13 mouse cellular contexts compared by ENCODE assay signal in genomic region chr4:9116955-9117647, GRCm38 (mm10).
DNase-seq lines count a peak whose midpoint lies in the region; ATAC-seq lines count a peak whose summit lies in the region.
"Had no signal": no experiment of that assay in that cellular context is flagged by ENCODE, and none has a peak within 500 bp of the region (broad histone marks: within the 10 kb centered on the region; RNA-seq: fewer than 3 reads in every experiment).

No protein-coding gene starts in this region.

- H3K36me3 ChIP-seq in hindbrain, embryonic 10.5 days = no peaks in the 10 kb centered on the region
- no peaks in the 10 kb centered on the region for H3K36me3 ChIP-seq in hindbrain, embryonic 11.5 days (ENCODE audit: control insufficient read depth, insufficient read depth, low read length)
- H3K36me3 ChIP-seq in midbrain, embryonic 13.5 days = no peaks in the 10 kb centered on the region
- H3K36me3 ChIP-seq: hindbrain, embryonic 12.5 days; kidney, embryonic 15.5 days had no signal

- peaks cover 30% of the 10 kb centered on the region for H3K4me1 ChIP-seq in hindbrain, embryonic 10.5 days (replicated peaks)
- peaks cover 2% of the 10 kb centered on the region; the same call in 1 of the 2 replicates for H3K4me1 ChIP-seq in hindbrain, embryonic 11.5 days (replicated peaks; ENCODE audit: control insufficient read depth, insufficient read depth, low read length)
- H3K4me1 ChIP-seq in midbrain, embryonic 13.5 days (replicated peaks) = peaks cover 17% of the 10 kb centered on the region
- H3K4me1 ChIP-seq: kidney, embryonic 15.5 days had no signal

- DNase-seq in hindbrain, embryonic 10.5 days (ENCODE audit: low spot score) = peak; percentile 38
- DNase-seq in hindbrain, embryonic 11.5 days (ENCODE audit: low spot score) = no peak
- peak; percentile 71 for DNase-seq in embryo, embryonic 10.5 days (ENCODE audit: low spot score)
- DNase-seq in liver = peak; percentile 45
- DNase-seq in adrenal gland, adult (ENCODE audit: inconsistent age in 2 of 2, low spot score in 1 of 2) = no peak
- DNase-seq in Muller cell, postnatal 12 days (ENCODE audit: inconsistent ontology term) = no peak
- DNase-seq: adrenal gland, adult 2 months; cerebellum, adult 18-20 months; gastrocnemius, postnatal 14 days had no signal

- 53% methylated on average over 4 of the region's 4 CpGs for WGBS in hindbrain, embryonic 10.5 days
- WGBS in hindbrain, embryonic 11.5 days = 56% methylated on average over 4 of the region's 4 CpGs
- WGBS in midbrain, embryonic 13.5 days = 30% methylated on average over 4 of the region's 4 CpGs

- ATAC-seq in hindbrain, embryonic 11.5 days (ENCODE audit: low FRiP score) = no peak
- peak; percentile 72 for ATAC-seq in midbrain, embryonic 13.5 days

- H3K9ac ChIP-seq in hindbrain, embryonic 11.5 days (ENCODE audit: low read depth, low read length) = no peak overlapping the region
- H3K9ac ChIP-seq in midbrain, embryonic 13.5 days (replicated peaks) = no peak overlapping the region
- H3K9ac ChIP-seq: hindbrain, embryonic 12.5 days; kidney, embryonic 15.5 days; liver, embryonic 14.5 days had no signal

- no peaks in the 10 kb centered on the region for H3K27me3 ChIP-seq in hindbrain, embryonic 10.5 days (ENCODE audit: insufficient read depth, poor library complexity, severe bottlenecking)
- H3K27me3 ChIP-seq in hindbrain, embryonic 11.5 days (ENCODE audit: control insufficient read depth, insufficient read depth, low read length) = no peaks in the 10 kb centered on the region
- no peaks in the 10 kb centered on the region for H3K27me3 ChIP-seq in midbrain, embryonic 13.5 days
- H3K27me3 ChIP-seq: hindbrain, embryonic 12.5 days; kidney, embryonic 15.5 days had no signal

- H3K4me2 ChIP-seq in hindbrain, embryonic 11.5 days (replicated peaks; ENCODE audit: low read depth, low read length) = no peak overlapping the region
- no peak overlapping the region for H3K4me2 ChIP-seq in midbrain, embryonic 13.5 days (replicated peaks)
- H3K4me2 ChIP-seq: hindbrain, embryonic 12.5 days; kidney, embryonic 15.5 days had no signal

- no peak overlapping the region for H3K4me3 ChIP-seq in hindbrain, embryonic 10.5 days
- H3K4me3 ChIP-seq in hindbrain, embryonic 11.5 days (ENCODE audit: low read depth, low read length) = no peak overlapping the region
- H3K4me3 ChIP-seq in midbrain, embryonic 13.5 days (replicated peaks) = no peak overlapping the region
- H3K4me3 ChIP-seq: hindbrain, embryonic 12.5 days; kidney, embryonic 15.5 days had no signal

- H3K27ac ChIP-seq in hindbrain, embryonic 10.5 days = peak overlapping the region; percentile 66
- H3K27ac ChIP-seq in hindbrain, embryonic 11.5 days (ENCODE audit: low read depth, low read length) = no peak overlapping the region
- H3K27ac ChIP-seq in midbrain, embryonic 13.5 days = no peak overlapping the region
- H3K27ac ChIP-seq: hindbrain, embryonic 12.5 days; kidney, embryonic 15.5 days; liver, embryonic 14.5 days had no signal

- H3K9me3 ChIP-seq in hindbrain, embryonic 10.5 days = no peaks in the 10 kb centered on the region
- H3K9me3 ChIP-seq in hindbrain, embryonic 11.5 days (ENCODE audit: control insufficient read depth, low read length) = no peaks in the 10 kb centered on the region
- no peaks in the 10 kb centered on the region for H3K9me3 ChIP-seq in midbrain, embryonic 13.5 days
- H3K9me3 ChIP-seq: hindbrain, embryonic 12.5 days; kidney, embryonic 15.5 days had no signal

Comparison
In these comparisons a context has a peak if more than half of its experiments do, and no peak if none do; other contexts are left out.
1. DNase-seq: peak in hindbrain, embryonic 10.5 days (single experiment), embryo, embryonic 10.5 days (single experiment) and liver (single experiment); none in hindbrain, embryonic 11.5 days (single experiment), adrenal gland, adult (0 of 2) and Muller cell, postnatal 12 days (single experiment).